Mouse (Mus musculus) hindbrain, embryonic 14.5 days (tissue): ENCODE results near the gene Gm5796. TPM values are rescaled to one million over a fixed set of nuclear protein-coding genes. Genes with fewer than 3 reads are reported as not detected.
"Not testable (repeated sequence)": the region's sequence is repeated elsewhere in the genome, so short reads cannot be mapped to it uniquely, and the experiment has no call there.

Experiments used
- ATAC-seq: fragments of 200-750 bp; cut with Nextera tagmentation; 2 replicates; pipeline ENCODE4 v1.8.0; 2017; ENCODE audit warnings: moderate number of reproducible peaks, mild to moderate bottlenecking, moderate TSS enrichment, moderate library complexity; ENCODE audit not compliant: low FRiP score
- DNase-seq: peaks from one replicate; pipeline ENCODE4 v3.0.0-alpha.2; 2015; ENCODE audit warnings: low spot score
- H3K27ac ChIP-seq: fragments of 300-500 bp; sonication (generic); 2 replicates; pipeline ENCODE4 v1.5.1; 2014; ENCODE audit warnings: mild to moderate bottlenecking, moderate library complexity
- H3K27me3 ChIP-seq: fragments of 300-500 bp; sonication (generic); 2 replicates; pipeline ENCODE4 v1.6.1; 2014; ENCODE audit warnings: mild to moderate bottlenecking, low read length, mixed read lengths; ENCODE audit not compliant: control insufficient read depth, insufficient read depth
- H3K36me3 ChIP-seq: fragments of 300-500 bp; sonication (generic); replicated peaks from 2 replicates; pipeline ENCODE4 v1.6.1; 2014; ENCODE audit not compliant: control insufficient read depth, insufficient read depth
- H3K4me1 ChIP-seq: fragments of 300-500 bp; sonication (generic); replicated peaks from 2 replicates; pipeline ENCODE4 v1.6.1; 2014; ENCODE audit warnings: antibody characterized with exemption, low read length, mixed read lengths; ENCODE audit not compliant: control insufficient read depth, insufficient read depth
- H3K4me2 ChIP-seq: fragments of 300-500 bp; sonication (generic); replicated peaks from 2 replicates; pipeline ENCODE4 v1.6.1; 2014; ENCODE audit warnings: mild to moderate bottlenecking, moderate library complexity
- H3K4me3 ChIP-seq: fragments of 300-500 bp; sonication (generic); replicated peaks from 2 replicates; pipeline ENCODE4 v1.5.1; 2014; ENCODE audit warnings: mild to moderate bottlenecking, low read length
- H3K9ac ChIP-seq: fragments of 300-500 bp; sonication (generic); 2 replicates; pipeline ENCODE4 v1.6.1; 2014
- H3K9me3 ChIP-seq: fragments of 300-500 bp; sonication (generic); 2 replicates; pipeline ENCODE4 v1.6.1; 2016; ENCODE audit warnings: low read length; ENCODE audit not compliant: control insufficient read depth
- WGBS: fragments of 180-500 bp; shearing (Covaris S2); extraction: QIAGEN DNeasy Blood & Tissue Kit; methylation state at CpG from one replicate; pipeline ENCODE4 v1.1.7; 2014; 5-methylcytosine and 5-hydroxymethylcytosine counted together
- polyA plus RNA-seq: library from polyadenylated mRNA; unstranded; fragments of >200 nt; fragmentation: Nextera tagmentation; extraction: Ambion mirVana; gene quantifications from 2 replicates; pipeline ENCODE4 v1.2.1, GENCODE M21; 2014

Gene Gm5796
- polyA plus RNA-seq, result 4.1 and 4.7 TPM in 2 replicates

GRCm38 (mm10) chr14:4023641-4024040 lies at the start of gene Gm5796:
Gene Gm5796, plus strand, starts transcription at chr14:4023941.
- H3K36me3 ChIP-seq, H3K27me3 ChIP-seq, H3K27ac ChIP-seq, DNase-seq, H3K4me1 ChIP-seq, H3K4me3 ChIP-seq, ATAC-seq, H3K9me3 ChIP-seq, H3K9ac ChIP-seq, H3K4me2 ChIP-seq: not testable (repeated sequence)
- WGBS, result 100% methylated on average over 1 of the region's 3 CpGs

GRCm38 (mm10) chr14:3998094-3998493 lies 25.6 kb upstream of the Gm5796 start, which contains the start of gene Gm3099:
Gene Gm3099, plus strand, starts transcription at chr14:3998394.
- H3K9ac ChIP-seq, H3K27ac ChIP-seq, H3K9me3 ChIP-seq, H3K4me1 ChIP-seq, H3K4me3 ChIP-seq, DNase-seq, H3K27me3 ChIP-seq, H3K4me2 ChIP-seq, ATAC-seq, H3K36me3 ChIP-seq: not testable (repeated sequence)
- 89% methylated on average over 1 of the region's 3 CpGs for WGBS

GRCm38 (mm10) chr14:4083820-4084219 lies 60.1 kb downstream of the Gm5796 start, which contains the start of gene Gm3115:
Gene Gm3115, plus strand, starts transcription at chr14:4084120.
- not testable (repeated sequence) for H3K9ac ChIP-seq, DNase-seq, H3K4me3 ChIP-seq, H3K4me2 ChIP-seq, H3K27ac ChIP-seq, H3K9me3 ChIP-seq, ATAC-seq, H3K27me3 ChIP-seq, H3K4me1 ChIP-seq, H3K36me3 ChIP-seq
- WGBS, result 51% methylated on average over 2 of the region's 3 CpGs

Other genes with a start within 250 kb of the Gm5796 start
- gene Gm3002, start 213.9 kb upstream of the Gm5796 start, polyA plus RNA-seq, result 4.8 and 5.3 TPM in 2 replicates
- gene Gm3033, start 177.7 kb upstream of the Gm5796 start, polyA plus RNA-seq, result not detected in 2 replicates
- gene Gm2916, start 139.8 kb upstream of the Gm5796 start, polyA plus RNA-seq, result 0.23 TPM in 1 of 2 replicates, not detected in the other
- not detected in 2 replicates for gene Gm3029, start 92.2 kb upstream of the Gm5796 start, polyA plus RNA-seq
- gene Gm3095, start 60.4 kb upstream of the Gm5796 start, polyA plus RNA-seq, result 2.2 TPM in 2 replicates
- not detected in 2 replicates for gene Gm3099, start 25.5 kb upstream of the Gm5796 start, polyA plus RNA-seq
- gene Gm3115, start 60.2 kb downstream of the Gm5796 start, polyA plus RNA-seq, result not detected in 2 replicates
- gene Gm8108, start 86.6 kb downstream of the Gm5796 start, polyA plus RNA-seq, result 5.2 and 6.4 TPM in 2 replicates
- gene Gm3127, start 141.1 kb downstream of the Gm5796 start, polyA plus RNA-seq, result not detected in 2 replicates
- gene Gm2974, start 158.6 kb downstream of the Gm5796 start, polyA plus RNA-seq, result 11.1 and 11.7 TPM in 2 replicates
- not detected in 2 replicates for gene Gm3138, start 225.7 kb downstream of the Gm5796 start, polyA plus RNA-seq